Mouse (Mus musculus): ENCODE measurements around the gene Fam184a.

DNA sequence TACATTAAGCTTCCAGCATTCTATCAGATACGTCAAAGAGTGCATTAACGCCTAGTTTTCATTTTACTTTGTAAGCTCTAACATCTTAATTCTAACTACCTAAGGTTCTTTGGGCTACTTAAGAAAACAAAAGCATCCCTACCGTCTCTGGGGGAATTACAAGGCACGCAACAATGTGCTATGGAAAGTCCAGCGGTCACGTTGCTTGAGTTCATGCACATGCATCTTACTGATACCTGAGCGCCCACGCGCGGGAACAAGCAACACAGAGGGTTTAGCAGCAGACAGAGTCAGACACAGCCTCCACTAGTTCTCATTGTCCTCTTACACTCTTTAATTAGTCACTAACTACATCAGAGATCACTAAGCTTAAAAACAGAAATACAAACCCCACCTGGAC, 116.8 kb downstream of the Fam184a start:
- TF ChIP-seq CTCF (IDR thresholded peaks at IDR 0.05; ENCODE audit: insufficient read depth, low read depth, low read length) (no peak), POLR2A (IDR thresholded peaks at IDR 0.05; ENCODE audit: insufficient read depth, low read depth, low read length) (no peak)

Data from olfactory bulb, adult 2 months (tissue).